Mouse (Mus musculus) heart, embryonic 14.5 days (tissue): ENCODE results near the gene Pgs1. TPM values are rescaled to one million over a fixed set of nuclear protein-coding genes. Genes with fewer than 3 reads are reported as not detected.

ENCODE experiments used
- ATAC-seq: fragments of 200-750 bp; cut with Nextera tagmentation; 2 replicates; pipeline ENCODE4 v1.8.0; 2017; ENCODE audit warnings: low read depth, moderate TSS enrichment; ENCODE audit not compliant: insufficient number of reproducible peaks, insufficient read depth, low FRiP score
- H3K27ac ChIP-seq, 2 experiments: fragments of 200-500 bp in 1 of 2; fragments of 300-500 bp in 1 of 2; sonication (generic) in 1 of 2; replicated peaks in 1 of 2; 2 replicates each; pipeline ENCODE4 v1.5.1; 2012 to 2014; ENCODE audit warnings: low read depth in 2 of 2, low read length in 2 of 2, control low read depth in 1 of 2, mild to moderate bottlenecking in 1 of 2, mixed read lengths in 1 of 2; ENCODE audit not compliant: control insufficient read depth in 1 of 2, insufficient read depth in 1 of 2
- H3K27me3 ChIP-seq: fragments of 300-500 bp; sonication (generic); 2 replicates; pipeline ENCODE4 v1.6.1; 2014; ENCODE audit warnings: mild to moderate bottlenecking, low read length, control low read depth; ENCODE audit not compliant: control insufficient read depth, insufficient read depth
- H3K36me3 ChIP-seq: fragments of 300-500 bp; sonication (generic); 2 replicates; pipeline ENCODE4 v1.6.1; 2014; ENCODE audit warnings: mild to moderate bottlenecking, control low read depth, low read length, mixed read lengths; ENCODE audit not compliant: control insufficient read depth, insufficient read depth
- H3K4me1 ChIP-seq, 2 experiments: fragments of 200-500 bp in 1 of 2; fragments of 300-500 bp in 1 of 2; sonication (generic) in 1 of 2; 2 replicates each; pipeline ENCODE4 v1.6.1; 2012 to 2014; ENCODE audit warnings: low read length in 2 of 2, control low read depth in 1 of 2, mixed read lengths in 1 of 2; ENCODE audit not compliant: control insufficient read depth in 2 of 2, insufficient read depth in 2 of 2
- H3K4me2 ChIP-seq: fragments of 300-500 bp; sonication (generic); 2 replicates; pipeline ENCODE4 v1.6.1; 2014; ENCODE audit warnings: mild to moderate bottlenecking, low read length
- H3K4me3 ChIP-seq, 2 experiments: fragments of 200-500 bp in 1 of 2; fragments of 300-500 bp in 1 of 2; sonication (generic) in 1 of 2; 2 replicates each; pipeline ENCODE4 v1.5.1; 2012 to 2014; ENCODE audit warnings: low read length in 2 of 2, mild to moderate bottlenecking in 2 of 2, control low read depth in 1 of 2, low read depth in 1 of 2, moderate library complexity in 1 of 2; ENCODE audit not compliant: control insufficient read depth in 1 of 2, insufficient read depth in 1 of 2
- H3K9ac ChIP-seq: fragments of 300-500 bp; sonication (generic); 2 replicates; pipeline ENCODE4 v1.6.1; 2014; ENCODE audit warnings: mild to moderate bottlenecking, low read length
- H3K9me3 ChIP-seq: fragments of 300-500 bp; sonication (generic); 2 replicates; pipeline ENCODE4 v1.6.1; 2016; ENCODE audit warnings: low read length, control low read depth; ENCODE audit not compliant: control insufficient read depth
- WGBS: fragments of 180-500 bp; shearing (Covaris S2); extraction: QIAGEN DNeasy Blood & Tissue Kit; methylation state at CpG from one replicate; pipeline ENCODE4 v1.1.7; 2014; 5-methylcytosine and 5-hydroxymethylcytosine counted together
- polyA plus RNA-seq: library from polyadenylated mRNA; unstranded; fragments of >200 nt; fragmentation: Nextera tagmentation; extraction: Ambion mirVana; gene quantifications from 2 replicates; pipeline ENCODE4 v1.2.1, GENCODE M21; 2014

Pgs1 gene
- polyA plus RNA-seq, 1 experiment from 2014 or later, result 23.1 TPM

DNA sequence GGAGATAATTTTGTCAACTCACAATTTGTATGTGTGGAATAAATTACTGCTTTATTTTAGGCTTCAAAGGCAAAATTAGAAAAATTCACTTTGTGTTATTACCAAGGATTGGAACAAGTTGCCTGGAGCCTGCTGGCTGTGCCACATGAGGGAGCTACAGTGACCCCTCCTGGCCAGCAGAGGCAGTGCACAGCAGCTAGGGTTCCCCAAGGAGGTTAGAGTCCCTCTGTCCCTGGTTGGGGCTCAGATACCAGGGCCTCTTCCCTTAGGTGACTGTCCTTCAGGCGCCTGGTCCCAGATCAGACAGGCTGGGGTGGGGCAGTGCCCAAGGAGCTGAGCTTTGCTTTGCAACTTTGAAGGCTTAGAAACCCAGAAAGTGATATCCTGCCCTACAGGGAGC is 35.7 kb downstream of the Pgs1 start:
- Histone ChIP-seq H3K27me3 (no peaks in the 10 kb centered on the region), H3K36me3 (peaks cover 60% of the 10 kb centered on the region), H3K4me2 (no peak overlapping the region), H3K4me1 (no peaks in the 10 kb centered on the region), H3K9ac (no peak overlapping the region), H3K27ac (no peak overlapping the region), H3K4me3 (no peak overlapping the region), H3K9me3 (peaks cover 4% of the 10 kb centered on the region; the same call in 1 of the 2 replicates)
- WGBS, result 46% methylated on average over 1 of the region's 1 CpGs
- no peak for ATAC-seq

DNA sequence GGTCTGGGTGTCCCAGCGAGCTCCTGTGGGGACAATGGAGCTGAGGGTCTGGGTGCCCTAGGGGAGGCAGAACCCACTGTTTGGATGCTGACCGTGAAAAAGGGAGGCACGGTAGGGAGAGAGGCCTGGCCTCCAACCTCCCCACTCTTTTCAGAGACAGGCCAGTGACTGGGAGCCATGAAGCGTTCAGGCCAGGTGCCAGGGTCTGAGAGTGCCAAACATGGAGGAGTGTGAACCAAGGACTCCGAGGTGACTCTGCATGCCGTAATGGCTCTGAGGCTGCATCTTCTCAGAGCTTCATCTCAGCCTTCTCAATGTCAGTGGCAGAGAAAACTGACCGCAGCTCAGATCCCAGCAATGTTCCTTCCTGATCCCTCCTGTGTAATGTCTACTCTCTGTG is 37.4 kb downstream of the Pgs1 start:
- H3K9me3 ChIP-seq, result no peaks in the 10 kb centered on the region
- no peak overlapping the region for H3K27ac ChIP-seq
- ATAC-seq, result no peak

DNA sequence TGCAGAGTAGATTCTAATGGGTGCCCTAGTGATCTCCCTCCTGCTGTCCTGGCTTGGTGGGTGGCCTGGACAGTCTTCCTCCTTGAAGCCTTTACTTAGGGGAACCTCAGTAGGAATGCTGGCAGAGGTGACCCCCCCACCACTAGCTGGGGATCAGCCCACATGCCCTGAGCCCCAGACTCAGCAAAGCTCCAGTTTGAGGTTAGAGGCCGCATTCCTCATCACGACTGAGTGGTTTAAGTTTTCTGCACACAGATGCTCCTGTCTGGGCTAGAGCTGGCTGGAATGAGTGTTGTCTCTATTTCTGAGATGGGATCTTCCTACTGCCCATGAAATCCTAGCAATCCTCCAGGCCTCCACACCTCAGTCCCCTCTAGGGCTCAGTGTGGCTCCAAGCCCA is 38.0 kb downstream of the Pgs1 start:
- H3K27ac ChIP-seq, result no peak overlapping the region
- H3K27me3 ChIP-seq, result no peaks in the 10 kb centered on the region
- H3K36me3 ChIP-seq, result peaks cover 55% of the 10 kb centered on the region
- no peak overlapping the region for H3K4me3 ChIP-seq
- H3K9me3 ChIP-seq, result no peaks in the 10 kb centered on the region
- no peak overlapping the region for H3K9ac ChIP-seq
- no peak for ATAC-seq
- H3K4me2 ChIP-seq, result no peak overlapping the region
- 85% methylated on average over 2 of the region's 2 CpGs for WGBS
- H3K4me1 ChIP-seq, result no peaks in the 10 kb centered on the region

More for the DNA sequence above, 37.4 kb downstream of the Pgs1 start:
- 84% methylated on average over 7 of the region's 7 CpGs for WGBS
- no peak overlapping the region for H3K4me2 ChIP-seq
- H3K4me3 ChIP-seq, result no peak overlapping the region
- H3K36me3 ChIP-seq, result peaks cover 57% of the 10 kb centered on the region
- no peak overlapping the region for H3K9ac ChIP-seq
- no peaks in the 10 kb centered on the region for H3K4me1 ChIP-seq
- no peaks in the 10 kb centered on the region for H3K27me3 ChIP-seq

GRCm38 (mm10) chr11:118029170-118029569 is 43.1 kb downstream of the Pgs1 start:
- WGBS, result 91% methylated on average over 6 of the region's 6 CpGs
- no peaks in the 10 kb centered on the region for H3K27me3 ChIP-seq
- ATAC-seq, result no peak

GRCm38 (mm10) chr11:118031134-118031533 is 45.0 kb downstream of the Pgs1 start:
- ATAC-seq, result no peak
- Histone ChIP-seq H3K27me3 (no peaks in the 10 kb centered on the region), H3K9ac (no peak overlapping the region), H3K27ac (no peak overlapping the region), H3K9me3 (no peaks in the 10 kb centered on the region), H3K36me3 (0 out of 2 replicates have a peak, but pooled peaks cover 7% of the 10 kb centered on the region), H3K4me3 (no peak overlapping the region), H3K4me1 (peaks cover 0 to 3% of the 10 kb centered on the region in 2 experiments; a peak in 1 of 4 replicates), H3K4me2 (no peak overlapping the region)
- WGBS, result 88% methylated on average over 9 of the region's 9 CpGs

More at GRCm38 (mm10) chr11:118029170-118029569, 43.1 kb downstream of the Pgs1 start:
- Histone ChIP-seq H3K36me3 (peaks cover 24% of the 10 kb centered on the region), H3K9me3 (no peaks in the 10 kb centered on the region), H3K27ac (no peak overlapping the region), H3K4me3 (no peak overlapping the region), H3K9ac (no peak overlapping the region), H3K4me1 (no peaks in the 10 kb centered on the region), H3K4me2 (no peak overlapping the region)

DNA sequence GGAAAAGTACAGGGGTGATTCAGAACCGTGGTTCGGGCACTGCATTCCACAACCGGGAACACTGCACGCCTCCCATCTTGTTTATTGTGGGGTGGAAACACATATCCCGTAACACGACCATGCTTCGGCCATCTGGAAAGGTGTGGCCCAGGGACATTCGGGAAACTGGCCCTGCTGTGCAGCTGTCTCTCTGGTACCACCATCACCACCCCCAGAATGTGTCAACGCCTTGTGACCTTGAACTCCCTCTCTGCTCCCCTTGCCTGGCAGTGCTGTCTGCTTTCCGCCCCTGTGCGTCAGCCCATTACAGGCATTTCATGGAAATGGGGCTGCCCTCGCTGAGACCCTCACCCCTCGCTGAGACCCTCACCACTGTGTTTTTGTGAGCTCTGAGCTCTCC is 48.3 kb downstream of the Pgs1 start:
- H3K9ac ChIP-seq, result no peak overlapping the region
- no peak overlapping the region for H3K4me3 ChIP-seq
- no peaks in the 10 kb centered on the region for H3K27me3 ChIP-seq
- no peaks in the 10 kb centered on the region for H3K36me3 ChIP-seq
- no peak for ATAC-seq
- H3K27ac ChIP-seq, result no peak overlapping the region
- H3K4me2 ChIP-seq, result no peak overlapping the region
- no peaks in the 10 kb centered on the region for H3K9me3 ChIP-seq
- peaks cover 0 to 3% of the 10 kb centered on the region in 2 experiments; a peak in 1 of 4 replicates for H3K4me1 ChIP-seq
- 77% methylated on average over 13 of the region's 13 CpGs for WGBS

DNA sequence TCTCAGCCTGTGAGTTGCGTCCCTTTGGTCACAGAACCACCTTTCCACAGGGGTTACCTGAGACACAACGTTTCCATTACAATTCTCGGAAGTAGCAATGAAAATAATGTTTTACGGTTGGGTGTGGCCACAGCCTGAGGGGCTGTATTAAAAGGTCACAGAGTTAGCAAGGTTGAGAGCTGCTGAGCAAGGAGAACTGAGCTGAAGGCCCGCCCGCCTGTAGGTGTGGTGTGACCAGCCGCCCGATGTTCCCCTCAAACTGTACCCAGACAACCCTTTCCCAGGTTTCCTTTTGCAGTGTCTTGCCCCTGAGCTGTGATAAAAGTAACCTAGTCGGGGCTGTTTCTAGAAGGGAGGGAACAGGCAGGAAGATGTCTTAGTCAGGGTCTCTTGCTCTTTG is 49.0 kb downstream of the Pgs1 start:
- H3K4me1 ChIP-seq, result peaks cover 0 to 3% of the 10 kb centered on the region in 2 experiments; a peak in 1 of 4 replicates
- no peak for ATAC-seq
- no peak overlapping the region for H3K4me2 ChIP-seq
- H3K9me3 ChIP-seq, result no peaks in the 10 kb centered on the region
- no peaks in the 10 kb centered on the region for H3K36me3 ChIP-seq
- no peak overlapping the region for H3K4me3 ChIP-seq
- no peak overlapping the region for H3K9ac ChIP-seq
- no peak overlapping the region for H3K27ac ChIP-seq
- no peaks in the 10 kb centered on the region for H3K27me3 ChIP-seq
- WGBS, result 72% methylated on average over 9 of the region's 9 CpGs

- H3K4me2 ChIP-seq, result no peak overlapping the region
- WGBS, result 75% methylated on average over 9 of the region's 9 CpGs
- H3K9ac ChIP-seq, result no peak overlapping the region
- no peak overlapping the region for H3K4me3 ChIP-seq
- no peaks in the 10 kb centered on the region for H3K27me3 ChIP-seq
- H3K4me1 ChIP-seq, result peaks cover 6 to 7% of the 10 kb centered on the region in 2 experiments; a peak in 3 of 4 replicates
- no peaks in the 10 kb centered on the region for H3K36me3 ChIP-seq
- no peak overlapping the region for H3K27ac ChIP-seq
- no peaks in the 10 kb centered on the region for H3K9me3 ChIP-seq
- no peak for ATAC-seq
Measured at GRCm38 (mm10) chr11:118042791-118043190, 56.7 kb downstream of the Pgs1 start.
